Mouse (Mus musculus): ENCODE measurements around the gene Ctcfl.

- TF ChIP-seq CTCF (IDR thresholded peaks at IDR 0.05; ENCODE audit: low read depth) (no peak), EP300 (IDR thresholded peaks at IDR 0.05; ENCODE audit: low read depth) (no peak)
These were observed 38.5 kb upstream of the Ctcfl start for GRCm38 (mm10) chr2:173157871-173158270.
